Mouse (Mus musculus) G1E (cell line): ENCODE data around the gene Hivep3. TPM values are rescaled to one million over a fixed set of nuclear protein-coding genes. Genes with fewer than 3 reads are reported as not detected.

Experiments
- ATAC-seq: 2 replicates; pipeline ENCODE4 v1.8.0; 2016; ENCODE audit warnings: mild to moderate bottlenecking; ENCODE audit not compliant: insufficient number of reproducible peaks, poor library complexity, low FRiP score, severe bottlenecking; ENCODE audit errors: extremely low read depth
- DNase-seq: peaks from one replicate; pipeline ENCODE4 v3.0.0; 2012; ENCODE audit warnings: low spot score
- H3K27me3 ChIP-seq: 2 replicates; pipeline ENCODE4 v1.6.1; 2012; ENCODE audit warnings: mild to moderate bottlenecking, low read length, inconsistent platforms; ENCODE audit not compliant: insufficient read depth
- H3K36me3 ChIP-seq: replicated peaks from 2 replicates; pipeline ENCODE3; 2012; ENCODE audit warnings: mild to moderate bottlenecking, inconsistent platforms
- H3K4me1 ChIP-seq: 2 replicates; pipeline ENCODE4 v1.6.1; 2012; ENCODE audit warnings: low read depth, low read length, inconsistent platforms, mixed read lengths; ENCODE audit not compliant: insufficient read depth
- H3K4me3 ChIP-seq: 2 replicates; pipeline ENCODE4 v1.5.1; 2012; ENCODE audit warnings: low read depth, mild to moderate bottlenecking, inconsistent platforms, low read length, moderate library complexity, mixed read lengths
- H3K9me3 ChIP-seq: replicated peaks from 2 replicates; pipeline ENCODE4 v1.6.1; 2012; ENCODE audit warnings: inconsistent platforms
- CTCF ChIP-seq: IDR thresholded peaks from 2 replicates; pipeline ENCODE4 v1.5.1; 2012; ENCODE audit warnings: low read depth, low read length, inconsistent platforms, mixed read lengths
- GATA1 ChIP-seq: IDR thresholded peaks from 2 replicates; pipeline ENCODE4 v1.6.1; 2012; ENCODE audit warnings: borderline replicate concordance, low read length, inconsistent platforms, mixed read lengths
- GATA2 ChIP-seq: IDR thresholded peaks from 2 replicates; pipeline ENCODE4 v1.6.1; 2012; ENCODE audit warnings: low read depth, low read length, inconsistent platforms, borderline replicate concordance
- POLR2AphosphoS5 ChIP-seq: IDR thresholded peaks from 2 replicates; pipeline ENCODE4 v1.6.1; 2012; ENCODE audit warnings: low read depth, low read length, inconsistent platforms; ENCODE audit not compliant: insufficient replicate concordance
- TAL1 ChIP-seq: conservative IDR thresholded peaks from 2 replicates; pipeline ENCODE4 v1.6.1; 2012; ENCODE audit warnings: low read depth, low read length, inconsistent platforms, mixed read lengths
- polyA plus RNA-seq: library from polyadenylated mRNA; stranded (reverse); fragments of >175 nt; gene quantifications from 2 replicates; pipeline ENCODE4 v1.2.3, GENCODE M21; 2012
- total RNA-seq, 2 experiments: library from RNA; stranded (forward) in 1 of 2; stranded (reverse) in 1 of 2; fragments of 200-1000 nt in 1 of 2; fragments of >200 nt in 1 of 2; fragmentation: Nextera tagmentation in 1 of 2; gene quantifications; 2 replicates each; pipeline ENCODE4 v1.2.3; 2014 to 2017

Hivep3 gene
- total and polyA plus RNA-seq, 3 experiments, result 0.49 TPM; not detected in 2

DNA sequence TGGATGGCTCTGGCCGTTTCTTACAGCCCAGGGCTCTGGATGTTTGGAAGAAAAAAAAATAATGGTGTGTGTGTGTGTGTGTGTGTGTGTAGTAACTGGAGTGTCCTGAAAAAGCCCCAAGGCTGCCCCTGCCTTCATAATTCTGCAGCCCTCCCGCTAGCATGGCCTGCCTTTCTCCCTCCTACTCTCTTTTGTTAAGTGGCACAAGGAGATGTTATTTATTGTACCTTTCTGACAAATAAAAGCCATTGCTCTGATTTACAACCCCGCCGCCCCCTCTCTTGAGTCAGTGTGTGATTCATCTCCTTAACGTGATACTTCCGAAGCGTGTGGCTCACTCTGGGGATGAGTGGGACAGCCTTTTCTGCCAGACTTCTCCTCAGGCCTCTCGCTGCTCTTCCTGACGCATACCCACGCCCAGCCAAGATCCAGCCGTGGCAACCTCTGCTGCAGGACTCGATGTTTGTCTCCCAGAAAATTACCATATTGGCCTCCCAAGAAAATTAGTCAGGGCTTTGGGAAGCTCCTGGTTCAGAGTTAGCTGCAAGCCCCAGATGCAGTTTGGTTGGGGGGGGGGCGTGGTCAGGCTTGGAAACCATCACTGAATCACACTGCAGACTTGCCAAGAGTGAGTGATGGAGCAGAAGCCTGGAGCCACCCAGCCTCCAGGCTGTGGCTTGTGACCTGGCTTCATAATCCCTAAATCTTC, 199.1 kb downstream of the Hivep3 start:
- no peak overlapping the region for H3K4me3 ChIP-seq
- DNase-seq (no peak), ATAC-seq (no peak)
- H3K9me3 ChIP-seq, result peaks cover 69% of the 10 kb centered on the region
- no peaks in the 10 kb centered on the region for H3K4me1 ChIP-seq
- TF ChIP-seq CTCF (no peak), TAL1 (no peak), GATA2 (no peak), GATA1 (no peak), POLR2AphosphoS5 (no peak)
- H3K27me3 ChIP-seq, result no peaks in the 10 kb centered on the region
- H3K36me3 ChIP-seq, result no peaks in the 10 kb centered on the region

DNA sequence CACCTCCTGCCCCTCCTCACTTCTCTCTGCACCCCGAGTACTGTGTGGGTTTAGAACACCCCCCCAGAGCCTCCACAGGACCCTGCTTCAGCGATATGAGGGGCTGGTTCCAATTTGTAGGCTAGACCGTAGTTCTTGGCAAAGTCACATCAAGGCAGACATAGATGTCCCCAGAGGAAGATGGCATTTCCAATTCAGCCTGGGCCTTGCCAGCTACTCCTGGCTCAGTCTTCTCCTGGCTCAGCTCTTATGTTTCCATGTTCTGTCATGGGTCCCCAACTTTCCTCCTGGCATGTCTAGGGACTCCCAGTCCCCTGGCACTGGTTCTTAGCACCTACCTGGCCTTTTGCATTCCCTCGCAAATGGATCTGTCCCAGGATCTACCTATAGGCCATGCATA, 201.3 kb downstream of the Hivep3 start:
- no peaks in the 10 kb centered on the region for H3K27me3 ChIP-seq
- no peaks in the 10 kb centered on the region for H3K36me3 ChIP-seq
- no peaks in the 10 kb centered on the region for H3K4me1 ChIP-seq
- TF ChIP-seq GATA1, result no peak
- TF ChIP-seq GATA2, result no peak
- TF ChIP-seq POLR2AphosphoS5, result no peak
- TF ChIP-seq CTCF, result no peak
- TF ChIP-seq TAL1, result no peak
- H3K9me3 ChIP-seq, result peaks cover 88% of the 10 kb centered on the region
- H3K4me3 ChIP-seq, result no peak overlapping the region
- ATAC-seq, result no peak
- DNase-seq, result no peak

DNA sequence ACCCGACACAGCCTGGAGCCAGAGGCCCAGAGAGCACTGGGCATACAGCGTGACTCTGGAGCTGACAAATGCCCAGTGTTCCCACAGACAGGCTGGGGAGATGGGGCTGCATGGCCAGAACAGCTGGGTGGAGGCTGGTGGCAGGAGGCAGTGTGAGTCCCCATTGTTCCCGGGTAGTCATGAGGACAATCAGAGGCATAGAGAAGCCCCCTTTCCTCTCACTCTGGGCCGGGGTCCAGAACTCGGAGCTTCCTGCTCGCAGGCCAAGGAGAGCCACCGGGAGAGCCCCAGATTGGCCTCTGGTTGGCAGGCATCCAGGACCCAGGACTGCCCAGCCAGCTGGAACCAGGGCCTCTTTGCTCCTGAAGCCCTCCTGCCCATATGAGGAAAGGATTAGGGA, 204.3 kb downstream of the Hivep3 start:
- Histone ChIP-seq H3K4me1 (no peaks in the 10 kb centered on the region), H3K27me3 (no peaks in the 10 kb centered on the region), H3K9me3 (peaks cover 80% of the 10 kb centered on the region), H3K4me3 (no peak overlapping the region), H3K36me3 (no peaks in the 10 kb centered on the region)
- TF ChIP-seq POLR2AphosphoS5, result no peak
- TF ChIP-seq GATA2, result no peak
- TF ChIP-seq CTCF, result no peak
- no peak for TF ChIP-seq GATA1
- no peak for TF ChIP-seq TAL1
- DNase-seq (no peak), ATAC-seq (no peak)

DNA sequence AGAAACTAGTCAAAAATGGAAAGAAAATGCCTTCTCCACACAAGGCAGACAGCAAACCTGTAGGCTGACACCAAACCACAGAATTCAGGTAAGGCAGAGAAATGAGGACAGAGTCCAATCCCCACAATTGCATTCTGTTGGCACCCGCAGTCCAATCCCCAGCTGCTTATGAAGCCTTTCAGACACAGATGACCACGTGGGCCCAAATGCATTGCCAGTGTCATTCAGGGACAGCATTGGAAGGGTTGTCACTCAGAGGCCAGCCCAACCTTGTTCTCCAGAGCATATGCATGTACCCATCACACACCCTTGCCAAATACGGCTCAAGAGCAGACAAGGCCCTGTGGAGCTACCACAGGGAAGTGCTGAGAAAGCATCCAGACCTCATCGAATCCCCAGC, 204.9 kb downstream of the Hivep3 start:
- DNase-seq, result no peak

DNA sequence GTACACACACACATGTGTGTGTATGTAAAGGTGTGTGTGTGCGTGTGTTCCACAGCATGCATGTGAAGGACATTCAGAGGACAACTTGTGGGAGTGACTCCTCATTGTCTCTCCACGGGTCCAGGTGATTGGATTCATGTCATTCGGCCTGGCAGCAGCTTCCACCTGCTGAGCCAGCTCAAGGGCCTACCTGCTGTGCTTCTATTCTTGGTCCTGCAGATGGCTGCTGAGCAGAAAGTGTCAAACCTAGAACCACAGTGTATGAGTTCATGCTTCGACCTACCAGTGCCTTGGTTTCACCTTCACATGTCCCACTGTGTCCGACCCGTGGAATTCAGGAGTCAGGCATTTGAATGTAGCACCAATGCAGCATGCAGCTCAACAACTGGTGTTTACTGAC, 206.2 kb downstream of the Hivep3 start:
- Histone ChIP-seq H3K9me3 (peaks cover 69% of the 10 kb centered on the region), H3K27me3 (no peaks in the 10 kb centered on the region), H3K36me3 (no peaks in the 10 kb centered on the region), H3K4me1 (no peaks in the 10 kb centered on the region), H3K4me3 (no peak overlapping the region)
- no peak for ATAC-seq
- no peak for TF ChIP-seq POLR2AphosphoS5
- no peak for TF ChIP-seq TAL1
- no peak for TF ChIP-seq CTCF
- TF ChIP-seq GATA2, result no peak
- no peak for TF ChIP-seq GATA1
- DNase-seq, result no peak

More for the DNA sequence above, 204.9 kb downstream of the Hivep3 start:
- Histone ChIP-seq H3K36me3 (no peaks in the 10 kb centered on the region), H3K27me3 (no peaks in the 10 kb centered on the region), H3K4me1 (no peaks in the 10 kb centered on the region), H3K9me3 (peaks cover 76% of the 10 kb centered on the region), H3K4me3 (no peak overlapping the region)
- no peak for ATAC-seq
- TF ChIP-seq CTCF (no peak), GATA1 (no peak), POLR2AphosphoS5 (no peak), GATA2 (no peak), TAL1 (no peak)

DNA sequence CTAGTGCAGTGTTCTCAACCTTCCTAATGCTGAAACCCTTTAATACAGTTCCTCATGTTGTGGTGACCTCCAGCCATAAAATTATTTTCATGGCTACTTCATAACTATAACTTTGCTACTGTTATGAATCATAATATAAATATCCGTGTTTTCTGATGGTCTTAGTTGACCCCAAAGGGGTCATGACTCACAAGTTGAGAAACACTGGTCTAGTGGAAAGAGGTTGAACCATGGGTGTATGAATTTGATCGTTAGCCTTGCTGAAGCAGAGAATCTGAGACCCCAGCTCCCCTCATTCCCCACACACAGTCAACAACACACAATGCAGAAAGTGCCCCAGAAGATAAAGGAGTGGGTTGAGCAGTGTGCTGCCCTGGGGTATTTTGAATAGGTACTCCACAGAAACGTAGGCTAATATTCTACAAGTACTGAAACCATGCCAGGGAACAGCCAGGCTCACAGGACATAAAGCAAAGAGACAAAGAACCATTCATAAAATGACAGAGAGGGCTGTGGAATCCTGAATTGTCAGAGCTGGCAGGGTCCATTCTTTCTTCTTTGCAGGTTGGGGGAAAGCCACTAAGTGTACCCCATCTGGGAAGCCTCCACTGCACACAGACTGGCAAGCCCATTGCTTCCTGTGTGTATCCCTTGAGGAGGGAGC, 212.8 kb downstream of the Hivep3 start:
- ATAC-seq (no peak), DNase-seq (no peak)
- TF ChIP-seq GATA2 (no peak), POLR2AphosphoS5 (no peak), TAL1 (no peak), GATA1 (no peak), CTCF (no peak)
- Histone ChIP-seq H3K36me3 (no peaks in the 10 kb centered on the region), H3K4me1 (no peaks in the 10 kb centered on the region), H3K9me3 (peaks cover 63% of the 10 kb centered on the region), H3K27me3 (no peaks in the 10 kb centered on the region), H3K4me3 (no peak overlapping the region)
